Mouse (Mus musculus): ENCODE results near the gene Zfp697. TPM values are rescaled to one million over a fixed set of nuclear protein-coding genes. Genes with fewer than 3 reads are reported as not detected.
"Not testable (repeated sequence)": the region's sequence is repeated elsewhere in the genome, so short reads cannot be mapped to it uniquely, and the experiment has no call there.

Gene Zfp697
- total RNA-seq, 2 experiments from 2014 or later = 39.2 to 42.4 TPM

GRCm38 (mm10) chr3:98413733-98414132 lies 31.5 kb downstream of the Zfp697 start:
- intact Hi-C loops (cut with DNase I) = loop anchor here (2.0 kb wide), 1 partner anchor 19 kb away; no protein-coding TSS in a partner anchor

GRCm38 (mm10) chr3:98414296-98414695 lies 32.0 kb downstream of the Zfp697 start:
- intact Hi-C loops (cut with DNase I) = no loop called here
- DNase-seq (ENCODE audit: extremely low spot score in 1 of 2, low spot score in 2 of 2) = no peak

More at GRCm38 (mm10) chr3:98413733-98414132, 31.5 kb downstream of the Zfp697 start:
- no peak for DNase-seq (ENCODE audit: extremely low spot score in 1 of 2, low spot score in 2 of 2)

GRCm38 (mm10) chr3:98416426-98417250 lies 34.4 kb downstream of the Zfp697 start:
- intact Hi-C loops (cut with DNase I) = no loop called here
- no peak for DNase-seq (ENCODE audit: extremely low spot score in 1 of 2, low spot score in 2 of 2)

- intact Hi-C loops (cut with DNase I) = no loop called here
- DNase-seq (ENCODE audit: extremely low spot score in 1 of 2, low spot score in 2 of 2) = peak; percentile 80 to 96
Observed at GRCm38 (mm10) chr3:98417328-98417727, 35.1 kb downstream of the Zfp697 start.

- DNase-seq (ENCODE audit: extremely low spot score in 1 of 2, low spot score in 2 of 2) = no peak
- intact Hi-C loops (cut with DNase I) = no loop called here
Observed at GRCm38 (mm10) chr3:98418991-98419785, 36.9 kb downstream of the Zfp697 start.

GRCm38 (mm10) chr3:98419786-98420070 lies 37.5 kb downstream of the Zfp697 start:
- intact Hi-C loops (cut with DNase I) = no loop called here
- no peak for DNase-seq (ENCODE audit: extremely low spot score in 1 of 2, low spot score in 2 of 2)

- intact Hi-C loops (cut with DNase I) = no loop called here
- no peak for DNase-seq (ENCODE audit: extremely low spot score in 1 of 2, low spot score in 2 of 2)
Observed at GRCm38 (mm10) chr3:98422926-98423325, 40.7 kb downstream of the Zfp697 start.

- DNase-seq (ENCODE audit: extremely low spot score in 1 of 2, low spot score in 2 of 2) = no peak
- intact Hi-C loops (cut with DNase I) = loop anchor here (5.0 kb wide), 1 partner anchor 44 kb away; the partner anchor contains the start of gene Zfp697
Observed at GRCm38 (mm10) chr3:98426749-98427148, 44.5 kb downstream of the Zfp697 start.

GRCm38 (mm10) chr3:98427260-98427599 lies 45.0 kb downstream of the Zfp697 start:
- intact Hi-C loops (cut with DNase I) = loop anchor here (5.0 kb wide), 1 partner anchor 45 kb away; the partner anchor contains the start of gene Zfp697
- no peak for DNase-seq (ENCODE audit: extremely low spot score in 1 of 2, low spot score in 2 of 2)

- intact Hi-C loops (cut with DNase I) = loop anchor here (5.0 kb wide), 1 partner anchor 46 kb away; the partner anchor contains the start of gene Zfp697
- peak; percentile 66 to 85 for DNase-seq (ENCODE audit: extremely low spot score in 1 of 2, low spot score in 2 of 2)
Observed at GRCm38 (mm10) chr3:98427600-98428448, 45.6 kb downstream of the Zfp697 start.

GRCm38 (mm10) chr3:98428449-98428775 lies 46.2 kb downstream of the Zfp697 start:
- intact Hi-C loops (cut with DNase I) = loop anchor here (5.0 kb wide), 1 partner anchor 46 kb away; the partner anchor contains the start of gene Zfp697
- DNase-seq (ENCODE audit: extremely low spot score in 1 of 2, low spot score in 2 of 2) = no peak

GRCm38 (mm10) chr3:98428928-98429525 lies 46.8 kb downstream of the Zfp697 start:
- DNase-seq (ENCODE audit: extremely low spot score in 1 of 2, low spot score in 2 of 2) = no peak
- intact Hi-C loops (cut with DNase I) = loop anchor here (5.0 kb wide), 1 partner anchor 47 kb away; the partner anchor contains the start of gene Zfp697

GRCm38 (mm10) chr3:98434088-98434816 lies 52.0 kb downstream of the Zfp697 start:
- intact Hi-C loops (cut with DNase I) = no loop called here
- no peak for DNase-seq (ENCODE audit: extremely low spot score in 1 of 2, low spot score in 2 of 2)

GRCm38 (mm10) chr3:98435030-98435429 lies 52.8 kb downstream of the Zfp697 start:
- intact Hi-C loops (cut with DNase I) = no loop called here
- no peak for DNase-seq (ENCODE audit: extremely low spot score in 1 of 2, low spot score in 2 of 2)

GRCm38 (mm10) chr3:98442245-98442644 lies 60.0 kb downstream of the Zfp697 start:
- intact Hi-C loops (cut with DNase I) = loop anchor here (5.0 kb wide), 1 partner anchor 80 kb away; no protein-coding TSS in a partner anchor
- DNase-seq (ENCODE audit: extremely low spot score in 1 of 2, low spot score in 2 of 2) = not testable (repeated sequence)

- not testable (repeated sequence) for DNase-seq (ENCODE audit: extremely low spot score in 1 of 2, low spot score in 2 of 2)
- intact Hi-C loops (cut with DNase I) = loop anchor here (5.0 kb wide), 1 partner anchor 81 kb away; no protein-coding TSS in a partner anchor
Observed at GRCm38 (mm10) chr3:98443149-98443779, 61.0 kb downstream of the Zfp697 start.

GRCm38 (mm10) chr3:98443924-98444323 lies 61.7 kb downstream of the Zfp697 start:
- DNase-seq (ENCODE audit: extremely low spot score in 1 of 2, low spot score in 2 of 2) = not testable (repeated sequence)
- intact Hi-C loops (cut with DNase I) = loop anchor here (5.0 kb wide), 1 partner anchor 82 kb away; no protein-coding TSS in a partner anchor

Measured in left cerebral cortex, postnatal 10 days (tissue).